Mouse (Mus musculus) intestine, embryonic 16.5 days (tissue): ENCODE data around the gene Rnf6. TPM values are rescaled to one million over a fixed set of nuclear protein-coding genes. Genes with fewer than 3 reads are reported as not detected.

Experiments
- ATAC-seq: fragments of 200-750 bp; cut with Nextera tagmentation; 2 replicates; pipeline ENCODE4 v1.8.0; 2017; ENCODE audit warnings: moderate TSS enrichment, moderate library complexity
- H3K27ac ChIP-seq: fragments of 300-500 bp; sonication (generic); 2 replicates; pipeline ENCODE4 v1.5.1; 2014; ENCODE audit warnings: mild to moderate bottlenecking, low read length
- H3K27me3 ChIP-seq: fragments of 300-500 bp; sonication (generic); replicated peaks from 2 replicates; pipeline ENCODE4 v1.6.1; 2014; ENCODE audit warnings: low read length, control low read depth, mixed read lengths; ENCODE audit not compliant: control insufficient read depth, insufficient read depth
- H3K36me3 ChIP-seq: fragments of 300-500 bp; sonication (generic); 2 replicates; pipeline ENCODE4 v1.6.1; 2014; ENCODE audit warnings: low read length, control low read depth; ENCODE audit not compliant: control insufficient read depth, insufficient read depth
- H3K4me1 ChIP-seq: fragments of 300-500 bp; sonication (generic); 2 replicates; pipeline ENCODE4 v1.6.1; 2014; ENCODE audit warnings: low read length, control low read depth, mixed read lengths; ENCODE audit not compliant: control insufficient read depth, insufficient read depth
- H3K4me2 ChIP-seq: fragments of 300-500 bp; sonication (generic); 2 replicates; pipeline ENCODE4 v1.6.1; 2014; ENCODE audit warnings: low read depth, low read length, control low read depth
- H3K4me3 ChIP-seq: fragments of 300-500 bp; sonication (generic); 2 replicates; pipeline ENCODE4 v1.5.1; 2014; ENCODE audit warnings: mild to moderate bottlenecking, low read length
- H3K9ac ChIP-seq: fragments of 300-500 bp; sonication (generic); 2 replicates; pipeline ENCODE4 v1.6.1; 2014; ENCODE audit warnings: low read depth, low read length
- H3K9me3 ChIP-seq: fragments of 300-500 bp; sonication (generic); 2 replicates; pipeline ENCODE4 v1.6.1; 2016; ENCODE audit warnings: low read length, control low read depth; ENCODE audit not compliant: control insufficient read depth
- WGBS: fragments of 180-500 bp; shearing (Covaris S2); extraction: QIAGEN DNeasy Blood & Tissue Kit; methylation state at CpG from one replicate; pipeline ENCODE4 v1.1.7; 2014; 5-methylcytosine and 5-hydroxymethylcytosine counted together
- polyA plus RNA-seq: library from polyadenylated mRNA; unstranded; fragments of >200 nt; fragmentation: Nextera tagmentation; extraction: Ambion mirVana; gene quantifications from 2 replicates; pipeline ENCODE4 v1.2.1, GENCODE M21; 2015

The Rnf6 gene
- polyA plus RNA-seq, 1 experiment from 2014 or later = 56.0 TPM

- no peak for ATAC-seq
- 30% methylated on average over 6 of the region's 6 CpGs for WGBS
- H3K36me3 ChIP-seq = no peaks in the 10 kb centered on the region
- H3K27ac ChIP-seq = peak overlapping the region; percentile 99
- peaks cover 8% of the 10 kb centered on the region for H3K4me1 ChIP-seq
- H3K4me3 ChIP-seq = peak overlapping the region; percentile 69
- no peaks in the 10 kb centered on the region for H3K9me3 ChIP-seq
- H3K27me3 ChIP-seq = no peaks in the 10 kb centered on the region
- peak overlapping the region; percentile 82 for H3K9ac ChIP-seq
- H3K4me2 ChIP-seq = peak overlapping the region; percentile 68
Observed at GRCm38 (mm10) chr5:146232056-146232675, 10.8 kb upstream of the Rnf6 start.

GRCm38 (mm10) chr5:146231655-146231996, 10.3 kb upstream of the Rnf6 start:
- Histone ChIP-seq H3K27me3 (no peaks in the 10 kb centered on the region), H3K4me3 (peak overlapping the region; percentile 69), H3K36me3 (no peaks in the 10 kb centered on the region), H3K4me1 (peaks cover 8% of the 10 kb centered on the region), H3K9ac (peak overlapping the region; percentile 82), H3K9me3 (no peaks in the 10 kb centered on the region), H3K4me2 (peak overlapping the region; percentile 68), H3K27ac (peak overlapping the region; percentile 99)
- 0% methylated on average over 19 of the region's 19 CpGs for WGBS
- peak; percentile 43 for ATAC-seq

- ATAC-seq = peak; percentile 92
- Histone ChIP-seq H3K4me1 (peaks cover 7% of the 10 kb centered on the region), H3K4me2 (peak within 1 kb of the TSS; percentile 68), H3K9me3 (no peaks in the 10 kb centered on the region), H3K4me3 (peak within 1 kb of the TSS; percentile 69), H3K36me3 (no peaks in the 10 kb centered on the region), H3K27me3 (no peaks in the 10 kb centered on the region), H3K9ac (peak within 1 kb of the TSS; percentile 82), H3K27ac (peak within 1 kb of the TSS; percentile 99)
- under 1% methylated on average over 81 of the region's 102 CpGs for WGBS
Observed at GRCm38 (mm10) chr5:146230864-146231654, 9.7 kb upstream of the Rnf6 start, which contains the start of gene Cdk8. Gene Cdk8 (plus strand): TSS chr5:146231230.

- Histone ChIP-seq H3K27ac (peak overlapping the region; percentile 99), H3K4me1 (peaks cover 5% of the 10 kb centered on the region; the same call in 1 of the 2 replicates), H3K9me3 (no peaks in the 10 kb centered on the region), H3K4me2 (peak overlapping the region; percentile 52), H3K27me3 (no peaks in the 10 kb centered on the region), H3K9ac (peak overlapping the region; percentile 82), H3K4me3 (peak overlapping the region; percentile 69), H3K36me3 (no peaks in the 10 kb centered on the region)
- 53% methylated on average over 17 of the region's 17 CpGs for WGBS
- ATAC-seq = no peak
Observed at GRCm38 (mm10) chr5:146229869-146230650, 8.7 kb upstream of the Rnf6 start.

- Histone ChIP-seq H3K4me2 (no peak overlapping the region), H3K9me3 (no peaks in the 10 kb centered on the region), H3K27ac (no peak overlapping the region), H3K4me3 (no peak overlapping the region), H3K4me1 (0 out of 2 replicates have a peak, but pooled peaks cover 3% of the 10 kb centered on the region), H3K36me3 (no peaks in the 10 kb centered on the region), H3K27me3 (no peaks in the 10 kb centered on the region), H3K9ac (no peak overlapping the region)
- no peak for ATAC-seq
- 83% methylated on average over 8 of the region's 8 CpGs for WGBS
Observed at GRCm38 (mm10) chr5:146227496-146227895, 6.1 kb upstream of the Rnf6 start.

- Histone ChIP-seq H3K4me3 (no peak overlapping the region), H3K36me3 (no peaks in the 10 kb centered on the region), H3K4me1 (peaks cover 9% of the 10 kb centered on the region), H3K4me2 (no peak overlapping the region), H3K9ac (no peak overlapping the region), H3K27me3 (no peaks in the 10 kb centered on the region), H3K9me3 (no peaks in the 10 kb centered on the region), H3K27ac (no peak overlapping the region)
- ATAC-seq = no peak
- WGBS = 79% methylated on average over 5 of the region's 5 CpGs
Observed at GRCm38 (mm10) chr5:146223786-146224185, 2.4 kb upstream of the Rnf6 start.

GRCm38 (mm10) chr5:146221722-146222121, 367 bp upstream of the Rnf6 start:
- Histone ChIP-seq H3K4me3 (peak overlapping the region; percentile 88), H3K4me1 (peaks cover 9% of the 10 kb centered on the region), H3K27me3 (no peaks in the 10 kb centered on the region), H3K9ac (peak overlapping the region; percentile 93), H3K27ac (peak overlapping the region; percentile 100), H3K4me2 (peak overlapping the region; percentile 67), H3K9me3 (no peaks in the 10 kb centered on the region), H3K36me3 (no peaks in the 10 kb centered on the region)
- 29% methylated on average over 6 of the region's 6 CpGs for WGBS
- no peak for ATAC-seq

GRCm38 (mm10) chr5:146220501-146220878, 865 bp downstream of the Rnf6 start:
- WGBS = 8% methylated on average over 13 of the region's 13 CpGs
- peak overlapping the region; percentile 100 for H3K27ac ChIP-seq
- no peaks in the 10 kb centered on the region for H3K9me3 ChIP-seq
- no peaks in the 10 kb centered on the region for H3K36me3 ChIP-seq
- H3K4me2 ChIP-seq = peak overlapping the region; percentile 59
- ATAC-seq = peak; percentile 78
- peak overlapping the region; percentile 66 for H3K9ac ChIP-seq
- H3K4me3 ChIP-seq = peak overlapping the region; percentile 88
- peaks cover 9% of the 10 kb centered on the region for H3K4me1 ChIP-seq
- H3K27me3 ChIP-seq = no peaks in the 10 kb centered on the region

- 86% methylated on average over 5 of the region's 5 CpGs for WGBS
- ATAC-seq = peak; percentile 65; the same call in 1 of the 2 replicates
- H3K9ac ChIP-seq = no peak overlapping the region
Observed at GRCm38 (mm10) chr5:146205537-146205936, 15.8 kb downstream of the Rnf6 start.

More at GRCm38 (mm10) chr5:146205537-146205936, 15.8 kb downstream of the Rnf6 start:
- no peak overlapping the region for H3K4me2 ChIP-seq
- H3K27me3 ChIP-seq = no peaks in the 10 kb centered on the region
- H3K27ac ChIP-seq = no peak overlapping the region
- H3K4me1 ChIP-seq = no peaks in the 10 kb centered on the region
- H3K4me3 ChIP-seq = no peak overlapping the region
- peaks cover 43% of the 10 kb centered on the region for H3K36me3 ChIP-seq
- H3K9me3 ChIP-seq = no peaks in the 10 kb centered on the region
